Mouse (Mus musculus) monocyte, adult 5-6 weeks (primary cell): ENCODE results near the gene Hao2. TPM values are rescaled to one million over a fixed set of nuclear protein-coding genes. Genes with fewer than 3 reads are reported as not detected.

ENCODE experiments used
- ATAC-seq: fragments of 153-309, 156-312 bp; replicated peaks from 2 replicates; pipeline ENCODE4 v1.8.0; 2017; ENCODE audit warnings: mild to moderate bottlenecking; ENCODE audit not compliant: low TSS enrichment, insufficient number of reproducible peaks, severe bottlenecking, poor library complexity, low FRiP score
- total RNA-seq: library from RNA; stranded (forward); fragments of 200-1000, 200-491, 200-594 nt; gene quantifications from 3 replicates; pipeline ENCODE4 v1.2.3, GENCODE M21; 2017

Hao2 gene
- not detected in 3 replicates for total RNA-seq

GRCm38 (mm10) chr3:98893057-98893772 is at the start of gene Hao2:
Gene Hao2, minus strand, starts transcription at chr3:98893239.
- no peak for ATAC-seq

- ATAC-seq, result no peak
Measured at GRCm38 (mm10) chr3:98941601-98942000, 48.6 kb upstream of the Hao2 start.

GRCm38 (mm10) chr3:98941066-98941551 is 48.1 kb upstream of the Hao2 start:
- no peak for ATAC-seq

DNA sequence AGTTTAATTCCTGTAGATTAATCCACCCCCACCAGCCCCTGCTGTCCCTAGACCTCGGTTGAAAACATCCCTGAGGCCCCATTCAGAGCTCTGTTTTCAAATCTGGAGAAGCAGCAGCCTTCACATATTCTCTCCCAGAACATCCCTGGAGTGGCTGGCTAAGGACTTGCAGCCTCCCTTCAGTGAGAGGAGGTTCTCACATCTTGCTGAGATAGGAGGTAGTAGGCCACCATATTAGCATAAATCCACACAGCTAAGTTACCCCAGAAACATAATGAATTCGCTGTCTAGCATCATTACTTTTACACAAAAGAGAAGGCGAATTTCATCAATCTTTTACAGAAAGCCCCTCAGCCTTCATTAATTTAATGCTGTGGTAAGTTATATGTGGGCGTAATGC is 47.2 kb upstream of the Hao2 start:
- ATAC-seq, result no peak

DNA sequence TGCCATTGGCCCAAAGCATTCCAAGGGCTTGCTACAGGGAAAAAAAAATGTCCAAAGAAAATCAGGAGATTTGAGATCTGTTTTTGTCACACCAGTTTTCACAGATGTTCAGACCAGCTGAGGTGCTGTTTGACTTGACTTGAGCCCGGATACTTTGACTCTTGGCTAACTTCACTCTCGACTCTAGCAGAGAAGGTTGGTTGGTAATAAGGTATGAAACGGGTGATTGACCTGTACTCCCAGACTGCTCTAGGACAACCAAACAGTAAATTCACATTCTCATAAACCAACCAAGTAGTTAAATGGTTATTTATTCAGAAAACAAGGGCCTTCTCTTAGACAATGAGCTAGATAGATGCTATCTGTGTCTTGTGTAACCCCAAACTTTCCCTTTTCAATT is 43.4 kb upstream of the Hao2 start:
- no peak for ATAC-seq

DNA sequence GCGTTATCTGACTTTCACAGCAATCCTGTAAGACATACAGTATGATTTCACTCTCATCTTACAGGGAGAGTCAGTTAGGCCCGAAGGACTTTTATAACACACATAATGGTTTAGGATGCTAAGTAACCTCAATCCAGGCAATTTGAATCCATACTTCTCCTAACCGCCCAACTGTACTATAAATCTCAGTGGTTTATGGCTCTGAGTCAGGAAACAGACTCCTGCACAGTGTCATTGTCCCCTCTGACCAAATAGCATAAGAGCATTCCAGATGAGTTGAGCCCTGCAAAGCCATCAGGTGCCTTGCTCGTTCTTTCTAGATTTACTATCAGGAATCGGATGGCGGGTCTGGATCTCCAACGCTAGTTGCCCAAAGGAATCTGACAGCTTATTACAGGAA is 41.6 kb upstream of the Hao2 start:
- ATAC-seq, result no peak

- no peak for ATAC-seq
Measured at GRCm38 (mm10) chr3:98934041-98934440, 41.0 kb upstream of the Hao2 start.

DNA sequence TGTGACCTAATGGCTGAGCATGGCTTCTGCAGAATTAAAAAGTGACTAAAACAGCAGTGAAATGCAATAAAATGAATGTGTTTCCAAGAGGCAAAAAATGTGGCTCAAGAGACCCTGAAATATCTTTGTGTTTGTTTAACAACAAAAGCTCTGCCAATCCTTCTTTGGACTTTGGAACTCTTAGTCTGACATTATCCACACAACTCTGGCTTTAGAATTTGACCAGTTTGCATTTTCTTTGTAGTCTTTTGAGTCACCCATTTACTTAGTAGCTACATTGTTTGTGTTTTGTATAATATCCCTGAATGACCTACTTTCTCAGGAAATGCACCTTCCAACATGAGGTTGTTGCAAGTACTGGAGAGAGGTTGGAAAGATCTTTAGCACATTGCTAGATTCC is 39.4 kb upstream of the Hao2 start:
- ATAC-seq, result no peak

- ATAC-seq, result no peak
Measured at GRCm38 (mm10) chr3:98931836-98932235, 38.8 kb upstream of the Hao2 start.

- no peak for ATAC-seq
Measured at GRCm38 (mm10) chr3:98920417-98920816, 27.4 kb upstream of the Hao2 start.

DNA sequence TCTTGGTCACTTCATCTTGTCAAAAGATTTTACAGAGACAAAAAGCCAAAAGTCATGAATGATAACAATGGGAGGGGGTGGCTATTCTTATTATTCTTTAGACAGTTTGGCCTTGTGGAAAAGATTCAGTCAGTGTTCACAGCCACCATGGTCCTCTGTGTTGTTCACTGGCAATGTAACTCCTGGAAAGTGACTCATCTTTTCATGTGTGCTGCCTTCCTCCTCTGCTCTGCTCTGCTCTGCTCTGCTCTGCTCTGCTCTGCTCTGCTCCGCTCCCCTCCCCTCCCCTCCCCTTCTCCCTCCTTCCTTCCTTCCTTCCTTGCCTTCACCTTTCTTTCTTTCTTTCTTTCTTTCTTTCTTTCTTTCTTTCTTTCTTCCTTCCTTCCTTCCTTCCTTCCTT is 24.2 kb upstream of the Hao2 start:
- ATAC-seq, result no peak

GRCm38 (mm10) chr3:98916856-98917255 is 23.8 kb upstream of the Hao2 start:
- ATAC-seq, result no peak

GRCm38 (mm10) chr3:98915659-98916058 is 22.6 kb upstream of the Hao2 start:
- ATAC-seq, result no peak

GRCm38 (mm10) chr3:98913591-98913990 is 20.6 kb upstream of the Hao2 start:
- ATAC-seq, result no peak

- ATAC-seq, result no peak
Measured at GRCm38 (mm10) chr3:98897606-98898005, 4.6 kb upstream of the Hao2 start.

DNA sequence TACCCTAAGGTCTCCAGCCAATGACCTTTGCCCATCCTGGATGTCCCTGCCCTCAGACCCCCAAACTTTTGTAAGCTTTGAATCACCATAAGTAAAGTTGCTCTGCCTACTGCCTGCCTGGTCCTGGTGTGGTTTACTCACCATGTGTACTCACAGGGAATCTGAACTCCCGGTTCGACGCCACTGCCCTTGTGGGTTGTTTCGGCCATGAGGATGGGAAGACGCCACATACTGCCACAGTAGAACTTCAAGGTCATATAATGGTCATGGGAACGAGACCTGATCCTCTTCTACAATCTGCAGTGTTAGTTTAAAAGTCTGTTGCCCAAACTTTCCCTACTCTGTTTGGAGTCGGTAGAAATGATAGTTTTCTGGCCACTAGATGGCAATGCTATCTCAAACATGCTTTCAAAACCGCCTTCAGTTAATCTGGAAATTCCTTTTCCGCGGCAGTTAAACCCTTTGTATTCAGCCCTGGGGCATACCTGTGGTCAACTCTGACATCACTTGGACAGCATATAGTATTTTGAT is 2.1 kb upstream of the Hao2 start:
- no peak for ATAC-seq

DNA sequence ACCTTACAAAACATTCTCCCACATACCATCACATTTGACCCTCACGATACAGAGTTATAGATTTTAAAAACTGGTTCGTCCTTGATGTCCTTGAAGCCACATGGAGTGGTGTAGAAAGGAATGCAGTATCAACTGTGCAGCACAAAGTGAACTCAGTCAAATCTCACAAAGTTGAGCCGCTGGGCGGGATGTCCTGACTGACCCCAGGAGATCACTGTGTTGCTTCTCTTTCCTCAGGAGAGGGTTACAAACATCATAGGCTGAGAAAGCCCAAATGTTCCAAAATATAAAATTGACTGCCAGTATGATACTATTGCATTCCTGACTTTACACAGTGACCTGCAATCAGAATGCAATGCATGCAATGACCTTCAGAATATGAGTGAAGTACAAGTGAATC is 2.6 kb downstream of the Hao2 start:
- no peak for ATAC-seq

- ATAC-seq, result no peak
Measured at GRCm38 (mm10) chr3:98888206-98888605, 4.8 kb downstream of the Hao2 start.

DNA sequence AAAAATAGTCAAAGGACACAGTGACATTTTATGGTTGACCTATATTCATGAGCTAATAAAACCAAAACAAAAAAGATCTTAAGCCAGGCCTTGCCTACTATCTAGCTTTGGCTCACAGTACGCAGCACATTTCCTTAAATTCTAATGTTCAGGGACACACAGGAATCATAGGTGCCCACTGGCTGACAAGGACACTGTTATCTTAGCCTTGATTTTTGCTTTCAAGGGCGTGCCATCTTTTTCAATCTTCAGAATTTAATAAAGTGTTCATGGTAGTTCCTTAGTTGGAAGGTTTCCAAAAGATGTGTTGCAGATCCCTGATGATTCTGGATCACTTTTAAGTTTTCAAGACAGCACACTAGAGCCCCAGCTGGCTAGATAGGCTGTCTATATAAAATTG is 12.2 kb downstream of the Hao2 start:
- no peak for ATAC-seq

DNA sequence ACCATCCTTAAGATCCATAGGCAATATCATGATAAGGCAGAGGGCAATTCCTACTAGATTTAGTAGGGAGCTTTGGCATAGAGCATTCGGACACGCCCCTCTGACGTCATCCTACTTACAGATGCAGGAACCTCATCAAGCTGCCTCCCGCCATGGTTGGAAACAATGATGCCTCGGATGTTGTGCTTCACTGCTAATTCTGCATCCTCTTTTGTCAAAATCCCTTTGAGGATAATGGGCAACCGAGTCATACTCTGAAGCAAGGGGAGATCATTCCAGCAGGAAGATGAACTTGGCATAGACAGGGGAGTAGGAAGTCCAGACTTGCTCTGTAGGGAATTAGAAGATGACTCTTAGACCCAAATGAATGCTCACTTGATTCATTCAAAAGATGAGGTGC is 12.8 kb downstream of the Hao2 start:
- no peak for ATAC-seq

- ATAC-seq, result no peak
Measured at GRCm38 (mm10) chr3:98868219-98868618, 24.8 kb downstream of the Hao2 start.
